Mouse (Mus musculus): ENCODE data around the gene Sec14l2. TPM values are rescaled to one million over a fixed set of nuclear protein-coding genes. Genes with fewer than 3 reads are reported as not detected.

Gene Sec14l2
- total and polyA plus RNA-seq, 3 experiments, result 15.5 to 40.1 TPM; not detected in 1

- H3K27me3 ChIP-seq (ENCODE audit: control insufficient read depth in 1 of 2, insufficient read depth in 2 of 2, low read length in 2 of 2), result no peaks in the 10 kb centered on the region
- H3K36me3 ChIP-seq (ENCODE audit: control insufficient read depth in 1 of 2, insufficient read depth in 2 of 2, low read length in 2 of 2), result peaks cover 1 to 11% of the 10 kb centered on the region in 2 experiments; a peak in 2 of 4 replicates
- peak; percentile 79 for DNase-seq (ENCODE audit: low read depth, low spot score)
- H3K27ac ChIP-seq (ENCODE audit: control insufficient read depth, low read depth, low read length), result no peak overlapping the region
- peaks cover 3 to 10% of the 10 kb centered on the region in 2 experiments for H3K4me1 ChIP-seq (ENCODE audit: control insufficient read depth in 1 of 2, insufficient read depth in 2 of 2, low read length in 2 of 2)
- no peak overlapping the region for H3K9ac ChIP-seq (ENCODE audit: control insufficient read depth, low read depth, low read length, poor library complexity, severe bottlenecking)
- no peaks in the 10 kb centered on the region for H3K79me2 ChIP-seq (ENCODE audit: control insufficient read depth, insufficient read depth, low read length, poor library complexity)
- TF ChIP-seq UBTF (IDR thresholded peaks at IDR 0.05; ENCODE audit: borderline replicate concordance, insufficient read depth, low read depth, low read length) (no peak), EP300 (IDR thresholded peaks at IDR 0.05; ENCODE audit: low read depth in 1 of 2, low read length in 2 of 2) (peak; percentile 72 to 81), USF1 (IDR thresholded peaks at IDR 0.05; ENCODE audit: low read depth, low read length) (no peak), MYB (IDR thresholded peaks at IDR 0.05; ENCODE audit: low read depth, low read length) (no peak), ZC3H11A (IDR thresholded peaks at IDR 0.05; ENCODE audit: low read depth, low read length) (no peak), TCF12 (IDR thresholded peaks at IDR 0.05; ENCODE audit: low read depth, low read length) (peak; percentile 89), GATA1 (IDR thresholded peaks at IDR 0.05; ENCODE audit: low read depth, low read length) (peak; percentile 83), BHLHE40 (IDR thresholded peaks at IDR 0.05; ENCODE audit: borderline replicate concordance, low read depth, low read length) (no peak; the same call in 1 of the 2 replicates), ETS1 (IDR thresholded peaks at IDR 0.05; ENCODE audit: low read depth, low read length) (peak; percentile 88), KAT2A (conservative IDR thresholded peaks at IDR 0.05; ENCODE audit: low read depth, low read length) (no peak), SIN3A (IDR thresholded peaks at IDR 0.05; ENCODE audit: low read length) (peak; percentile 13; the same call in 1 of the 2 replicates), RCOR1 (IDR thresholded peaks at IDR 0.05; ENCODE audit: low read depth, low read length) (peak; percentile 98), ZNF384 (IDR thresholded peaks at IDR 0.05; ENCODE audit: low read depth, low read length) (0 out of 2 replicates have a peak, but pooled peaks have one; percentile 39), MAFK (IDR thresholded peaks at IDR 0.05; ENCODE audit: borderline replicate concordance, low read depth, low read length) (peak; percentile 59; the same call in 1 of the 2 replicates), TAL1 (IDR thresholded peaks at IDR 0.05; ENCODE audit: low read length) (peak; percentile 14; the same call in 1 of the 2 replicates), NRF1 (IDR thresholded peaks at IDR 0.05; ENCODE audit: insufficient read depth, low read depth, low read length, poor library complexity, severe bottlenecking) (no peak)
- no peak overlapping the region for H3K4me3 ChIP-seq (ENCODE audit: control insufficient read depth in 1 of 2, insufficient read depth in 1 of 2, low read depth in 2 of 2, low read length in 2 of 2)
- H3K9me3 ChIP-seq (replicated peaks; ENCODE audit: insufficient read depth, low read length), result no peaks in the 10 kb centered on the region
Measured at GRCm38 (mm10) chr11:4086246-4086645, 37.0 kb downstream of the Sec14l2 start.

- Histone ChIP-seq H3K27ac (ENCODE audit: control insufficient read depth, low read depth, low read length) (no peak overlapping the region), H3K4me1 (ENCODE audit: control insufficient read depth in 1 of 2, insufficient read depth in 2 of 2, low read length in 2 of 2) (peaks cover 3 to 10% of the 10 kb centered on the region in 2 experiments), H3K9me3 (replicated peaks; ENCODE audit: insufficient read depth, low read length) (no peaks in the 10 kb centered on the region), H3K4me3 (ENCODE audit: control insufficient read depth in 1 of 2, insufficient read depth in 1 of 2, low read depth in 2 of 2, low read length in 2 of 2) (no peak overlapping the region), H3K36me3 (ENCODE audit: control insufficient read depth in 1 of 2, insufficient read depth in 2 of 2, low read length in 2 of 2) (peaks cover 0 to 11% of the 10 kb centered on the region in 2 experiments; a peak in 2 of 4 replicates), H3K9ac (ENCODE audit: control insufficient read depth, low read depth, low read length, poor library complexity, severe bottlenecking) (no peak overlapping the region), H3K27me3 (ENCODE audit: control insufficient read depth in 1 of 2, insufficient read depth in 2 of 2, low read length in 2 of 2) (no peaks in the 10 kb centered on the region), H3K79me2 (ENCODE audit: control insufficient read depth, insufficient read depth, low read length, poor library complexity) (no peaks in the 10 kb centered on the region)
- peak; percentile 52; the same call in 1 of the 2 replicates for TF ChIP-seq USF1 (IDR thresholded peaks at IDR 0.05; ENCODE audit: low read depth, low read length)
- TF ChIP-seq MYC (IDR thresholded peaks at IDR 0.05; ENCODE audit: low read depth, low read length), result peak; percentile 97
- TF ChIP-seq EP300 (IDR thresholded peaks at IDR 0.05; ENCODE audit: low read depth in 1 of 2, low read length in 2 of 2), result no peak
- TF ChIP-seq ZC3H11A (IDR thresholded peaks at IDR 0.05; ENCODE audit: low read depth, low read length), result peak; percentile 64
- TF ChIP-seq RAD21 (IDR thresholded peaks at IDR 0.05; ENCODE audit: low read depth, low read length), result peak; percentile 88
- TF ChIP-seq MYB (IDR thresholded peaks at IDR 0.05; ENCODE audit: low read depth, low read length), result no peak
- peak; percentile 69 to 87 (median 86) for TF ChIP-seq CTCF (IDR thresholded peaks at IDR 0.05 in 2 of 3, conservative IDR thresholded peaks at IDR 0.05 in 1 of 3; ENCODE audit: control insufficient read depth in 1 of 3, insufficient read depth in 1 of 3, low read depth in 2 of 3, low read length in 3 of 3, poor library complexity in 1 of 3, severe bottlenecking in 1 of 3)
- TF ChIP-seq MAX (IDR thresholded peaks at IDR 0.05; ENCODE audit: low read length), result peak; percentile 82
- peak; percentile 68 for TF ChIP-seq SMC3 (IDR thresholded peaks at IDR 0.05; ENCODE audit: low read depth, low read length)
- no peak for TF ChIP-seq MEF2A (IDR thresholded peaks at IDR 0.05; ENCODE audit: extremely low read depth, insufficient replicate concordance, low read depth, low read length, poor library complexity, severe bottlenecking)
- TF ChIP-seq CHD1 (IDR thresholded peaks at IDR 0.05; ENCODE audit: low read depth, low read length), result no peak
- DNase-seq (ENCODE audit: low read depth, low spot score), result peak; percentile 84
Measured at GRCm38 (mm10) chr11:4083316-4084078, 39.7 kb downstream of the Sec14l2 start.
